Mouse (Mus musculus) forebrain, embryonic 14.5 days (tissue): ENCODE results near the gene Mical2. TPM values are rescaled to one million over a fixed set of nuclear protein-coding genes. Genes with fewer than 3 reads are reported as not detected.

Experiments used
- ATAC-seq: fragments of 200-750 bp; cut with Nextera tagmentation; 2 replicates; pipeline ENCODE4 v1.8.0; 2017; ENCODE audit warnings: mild to moderate bottlenecking, moderate library complexity
- DNase-seq: peaks from one replicate; pipeline ENCODE4 v3.0.0-alpha.2; 2015; ENCODE audit warnings: low spot score
- H3K27ac ChIP-seq: fragments of 300-500 bp; sonication (generic); 2 replicates; pipeline ENCODE4 v1.5.1; 2014; ENCODE audit warnings: low read depth, mild to moderate bottlenecking, control low read depth, low read length, moderate library complexity
- H3K27me3 ChIP-seq: fragments of 300-500 bp; sonication (generic); replicated peaks from 2 replicates; pipeline ENCODE4 v1.6.1; 2014; ENCODE audit warnings: low read length, control low read depth, mixed read lengths; ENCODE audit not compliant: control insufficient read depth, insufficient read depth
- H3K36me3 ChIP-seq: fragments of 300-500 bp; sonication (generic); 2 replicates; pipeline ENCODE4 v1.6.1; 2014; ENCODE audit warnings: low read length, control low read depth; ENCODE audit not compliant: control insufficient read depth, insufficient read depth
- H3K4me1 ChIP-seq: fragments of 300-500 bp; sonication (generic); 2 replicates; pipeline ENCODE4 v1.6.1; 2014; ENCODE audit warnings: antibody characterized with exemption, low read length, control low read depth; ENCODE audit not compliant: control insufficient read depth, insufficient read depth
- H3K4me2 ChIP-seq: fragments of 300-500 bp; sonication (generic); 2 replicates; pipeline ENCODE4 v1.6.1; 2014; ENCODE audit warnings: mild to moderate bottlenecking, control low read depth, low read length
- H3K4me3 ChIP-seq: fragments of 300-500 bp; sonication (generic); 2 replicates; pipeline ENCODE4 v1.5.1; 2014; ENCODE audit warnings: low read depth, low read length, control low read depth
- H3K9ac ChIP-seq: fragments of 300-500 bp; sonication (generic); 2 replicates; pipeline ENCODE4 v1.6.1; 2014; ENCODE audit warnings: mild to moderate bottlenecking, low read length, control low read depth, moderate library complexity
- H3K9me3 ChIP-seq: fragments of 300-500 bp; sonication (generic); replicated peaks from 2 replicates; pipeline ENCODE4 v1.6.1; 2016; ENCODE audit warnings: low read length, control low read depth, mixed read lengths; ENCODE audit not compliant: control insufficient read depth
- WGBS: fragments of 180-500 bp; shearing (Covaris S2); extraction: QIAGEN DNeasy Blood & Tissue Kit; methylation state at CpG from one replicate; pipeline ENCODE4 v1.1.7; 2014; 5-methylcytosine and 5-hydroxymethylcytosine counted together
- polyA plus RNA-seq: library from polyadenylated mRNA; unstranded; fragments of >200 nt; fragmentation: Nextera tagmentation; extraction: Ambion mirVana; gene quantifications from 2 replicates; pipeline ENCODE4 v1.2.1, GENCODE M21; 2014

The Mical2 gene
- polyA plus RNA-seq, 1 experiment from 2014 or later: 2.6 TPM

GRCm38 (mm10) chr7:112204380-112204963 is 21.2 kb upstream of the Mical2 start:
- DNase-seq (no peak), ATAC-seq (no peak)
- 69% methylated on average over 6 of the region's 6 CpGs for WGBS
- Histone ChIP-seq H3K27ac (no peak overlapping the region), H3K9ac (no peak overlapping the region), H3K36me3 (no peaks in the 10 kb centered on the region), H3K4me1 (no peaks in the 10 kb centered on the region), H3K4me3 (no peak overlapping the region), H3K27me3 (no peaks in the 10 kb centered on the region), H3K4me2 (no peak overlapping the region), H3K9me3 (no peaks in the 10 kb centered on the region)

- WGBS: 89% methylated on average over 6 of the region's 6 CpGs
- Histone ChIP-seq H3K9ac (no peak overlapping the region), H3K27ac (no peak overlapping the region), H3K4me1 (no peaks in the 10 kb centered on the region), H3K27me3 (no peaks in the 10 kb centered on the region), H3K36me3 (no peaks in the 10 kb centered on the region), H3K4me2 (no peak overlapping the region), H3K9me3 (no peaks in the 10 kb centered on the region), H3K4me3 (no peak overlapping the region)
- ATAC-seq (no peak), DNase-seq (no peak)
Measured at GRCm38 (mm10) chr7:112205513-112205912, 20.1 kb upstream of the Mical2 start.

- no peak for ATAC-seq
- no peak for DNase-seq
- WGBS: 88% methylated on average over 6 of the region's 6 CpGs
- H3K36me3 ChIP-seq: no peaks in the 10 kb centered on the region
- no peaks in the 10 kb centered on the region for H3K9me3 ChIP-seq
- H3K4me3 ChIP-seq: no peak overlapping the region
- no peaks in the 10 kb centered on the region for H3K27me3 ChIP-seq
- no peaks in the 10 kb centered on the region for H3K4me1 ChIP-seq
- H3K9ac ChIP-seq: no peak overlapping the region
- H3K4me2 ChIP-seq: no peak overlapping the region
- no peak overlapping the region for H3K27ac ChIP-seq
Measured at GRCm38 (mm10) chr7:112207717-112208116, 17.9 kb upstream of the Mical2 start.

- ATAC-seq: no peak
- 73% methylated on average over 10 of the region's 10 CpGs for WGBS
Measured at GRCm38 (mm10) chr7:112208323-112209167, 17.1 kb upstream of the Mical2 start.

GRCm38 (mm10) chr7:112209621-112210020 is 16.0 kb upstream of the Mical2 start:
- no peak overlapping the region for H3K27ac ChIP-seq
- H3K4me3 ChIP-seq: no peak overlapping the region
- ATAC-seq (no peak), DNase-seq (no peak)
- no peaks in the 10 kb centered on the region for H3K36me3 ChIP-seq
- no peaks in the 10 kb centered on the region for H3K27me3 ChIP-seq
- H3K9ac ChIP-seq: no peak overlapping the region
- no peaks in the 10 kb centered on the region for H3K9me3 ChIP-seq
- H3K4me2 ChIP-seq: no peak overlapping the region
- peaks cover 2% of the 10 kb centered on the region; the same call in 1 of the 2 replicates for H3K4me1 ChIP-seq
- WGBS: 89% methylated on average over 4 of the region's 4 CpGs

More at GRCm38 (mm10) chr7:112208323-112209167, 17.1 kb upstream of the Mical2 start:
- Histone ChIP-seq H3K4me3 (no peak overlapping the region), H3K9me3 (no peaks in the 10 kb centered on the region), H3K36me3 (no peaks in the 10 kb centered on the region), H3K4me1 (peaks cover 2% of the 10 kb centered on the region; the same call in 1 of the 2 replicates), H3K4me2 (no peak overlapping the region), H3K9ac (no peak overlapping the region), H3K27ac (no peak overlapping the region), H3K27me3 (no peaks in the 10 kb centered on the region)
- DNase-seq: no peak

GRCm38 (mm10) chr7:112212921-112213721 is 12.5 kb upstream of the Mical2 start:
- Histone ChIP-seq H3K27me3 (no peaks in the 10 kb centered on the region), H3K4me3 (no peak overlapping the region), H3K27ac (no peak overlapping the region), H3K4me1 (peaks cover 2% of the 10 kb centered on the region; the same call in 1 of the 2 replicates), H3K9ac (no peak overlapping the region), H3K9me3 (no peaks in the 10 kb centered on the region), H3K36me3 (no peaks in the 10 kb centered on the region), H3K4me2 (no peak overlapping the region)
- ATAC-seq: peak; percentile 69; the same call in 1 of the 2 replicates
- peak; percentile 42 for DNase-seq
- 39% methylated on average over 8 of the region's 8 CpGs for WGBS

GRCm38 (mm10) chr7:112215871-112216270 is 9.8 kb upstream of the Mical2 start:
- no peak overlapping the region for H3K4me2 ChIP-seq
- no peak for ATAC-seq
- no peaks in the 10 kb centered on the region for H3K9me3 ChIP-seq
- H3K27ac ChIP-seq: no peak overlapping the region
- H3K36me3 ChIP-seq: no peaks in the 10 kb centered on the region
- H3K9ac ChIP-seq: no peak overlapping the region
- no peak for DNase-seq
- peaks cover 2% of the 10 kb centered on the region; the same call in 1 of the 2 replicates for H3K4me1 ChIP-seq
- WGBS: 86% methylated on average over 3 of the region's 3 CpGs
- H3K4me3 ChIP-seq: no peak overlapping the region
- no peaks in the 10 kb centered on the region for H3K27me3 ChIP-seq

- Histone ChIP-seq H3K36me3 (no peaks in the 10 kb centered on the region), H3K9ac (no peak overlapping the region), H3K4me2 (no peak overlapping the region), H3K4me1 (peaks cover 2% of the 10 kb centered on the region; the same call in 1 of the 2 replicates), H3K27ac (no peak overlapping the region), H3K4me3 (no peak overlapping the region), H3K9me3 (no peaks in the 10 kb centered on the region), H3K27me3 (no peaks in the 10 kb centered on the region)
- DNase-seq (no peak), ATAC-seq (no peak)
- WGBS: 76% methylated on average over 5 of the region's 5 CpGs
Measured at GRCm38 (mm10) chr7:112216720-112217119, 8.9 kb upstream of the Mical2 start.
